Mouse (Mus musculus) neural tube, embryonic 11.5 days (tissue): ENCODE measurements around the gene Ankrd2. TPM values are rescaled to one million over a fixed set of nuclear protein-coding genes. Genes with fewer than 3 reads are reported as not detected.
"Not testable (repeated sequence)": the region's sequence is repeated elsewhere in the genome, so short reads cannot be mapped to it uniquely, and the experiment has no call there.

Experiments used
- ATAC-seq: fragments of 200-750 bp; cut with Nextera tagmentation; 2 replicates; pipeline ENCODE4 v1.8.0; 2017; ENCODE audit warnings: moderate number of reproducible peaks, mild to moderate bottlenecking, moderate TSS enrichment, moderate library complexity; ENCODE audit not compliant: insufficient read depth, low FRiP score, low TSS enrichment
- DNase-seq: peaks from one replicate; pipeline ENCODE4 v3.0.0-alpha.2; 2015; ENCODE audit warnings: low spot score
- H3K27ac ChIP-seq: fragments of 300-500 bp; sonication (generic); 2 replicates; pipeline ENCODE4 v1.5.1; 2014; ENCODE audit warnings: low read depth, mild to moderate bottlenecking, low read length
- H3K27me3 ChIP-seq: fragments of 300-500 bp; sonication (generic); 2 replicates; pipeline ENCODE4 v1.6.1; 2014; ENCODE audit warnings: mild to moderate bottlenecking, low read length, mixed read lengths; ENCODE audit not compliant: control insufficient read depth, insufficient read depth
- H3K36me3 ChIP-seq: fragments of 300-500 bp; sonication (generic); 2 replicates; pipeline ENCODE4 v1.6.1; 2014; ENCODE audit warnings: mild to moderate bottlenecking, low read length, moderate library complexity, mixed read lengths; ENCODE audit not compliant: control insufficient read depth, insufficient read depth
- H3K4me1 ChIP-seq: fragments of 300-500 bp; sonication (generic); 2 replicates; pipeline ENCODE4 v1.6.1; 2014; ENCODE audit warnings: low read length, mixed read lengths; ENCODE audit not compliant: control insufficient read depth, insufficient read depth
- H3K4me2 ChIP-seq: fragments of 300-500 bp; sonication (generic); 2 replicates; pipeline ENCODE4 v1.6.1; 2014; ENCODE audit warnings: low read depth, mild to moderate bottlenecking, moderate library complexity
- H3K4me3 ChIP-seq: fragments of 300-500 bp; sonication (generic); 2 replicates; pipeline ENCODE4 v1.5.1; 2014; ENCODE audit warnings: low read depth, low read length
- H3K9ac ChIP-seq: fragments of 300-500 bp; sonication (generic); 2 replicates; pipeline ENCODE4 v1.6.1; 2014; ENCODE audit warnings: mild to moderate bottlenecking, low read length
- H3K9me3 ChIP-seq: fragments of 300-500 bp; sonication (generic); 2 replicates; pipeline ENCODE4 v1.6.1; 2016; ENCODE audit warnings: low read length; ENCODE audit not compliant: control insufficient read depth
- WGBS: fragments of 180-500 bp; shearing (Covaris S2); extraction: QIAGEN DNeasy Blood & Tissue Kit; methylation state at CpG from one replicate; pipeline ENCODE4 v1.1.7; 2014; 5-methylcytosine and 5-hydroxymethylcytosine counted together
- polyA plus RNA-seq: library from polyadenylated mRNA; unstranded; fragments of >200 nt; fragmentation: Nextera tagmentation; extraction: Ambion mirVana; gene quantifications from 2 replicates; pipeline ENCODE4 v1.2.1, GENCODE M21; 2014

The Ankrd2 gene
- polyA plus RNA-seq, 1 experiment from 2014 or later, result 0.48 TPM

- Histone ChIP-seq H3K4me2 (no peak overlapping the region), H3K9ac (no peak overlapping the region), H3K27me3 (no peaks in the 10 kb centered on the region), H3K36me3 (no peaks in the 10 kb centered on the region; the same call in 1 of the 2 replicates), H3K9me3 (no peaks in the 10 kb centered on the region), H3K4me3 (no peak overlapping the region), H3K4me1 (no peaks in the 10 kb centered on the region), H3K27ac (no peak overlapping the region)
- ATAC-seq (no peak), DNase-seq (no peak)
- WGBS, result 86% methylated on average over 15 of the region's 15 CpGs
These were observed 36.2 kb downstream of the Ankrd2 start for GRCm38 (mm10) chr19:42071886-42072608.

GRCm38 (mm10) chr19:42072802-42073201 is 37.0 kb downstream of the Ankrd2 start:
- no peak for ATAC-seq
- Histone ChIP-seq H3K4me2 (no peak overlapping the region), H3K36me3 (no peaks in the 10 kb centered on the region; the same call in 1 of the 2 replicates), H3K27me3 (no peaks in the 10 kb centered on the region), H3K4me3 (no peak overlapping the region), H3K4me1 (no peaks in the 10 kb centered on the region), H3K27ac (no peak overlapping the region), H3K9ac (no peak overlapping the region), H3K9me3 (no peaks in the 10 kb centered on the region)
- no peak for DNase-seq
- 80% methylated on average over 7 of the region's 7 CpGs for whole genome bisulfite sequencing

GRCm38 (mm10) chr19:42075051-42075450 is 39.3 kb downstream of the Ankrd2 start:
- Histone ChIP-seq H3K4me3 (no peak overlapping the region), H3K27me3 (no peaks in the 10 kb centered on the region), H3K4me2 (no peak overlapping the region), H3K9ac (no peak overlapping the region), H3K36me3 (no peaks in the 10 kb centered on the region; the same call in 1 of the 2 replicates), H3K27ac (no peak overlapping the region), H3K9me3 (no peaks in the 10 kb centered on the region), H3K4me1 (no peaks in the 10 kb centered on the region)
- WGBS, result 91% methylated on average over 2 of the region's 2 CpGs
- DNase-seq (no peak), ATAC-seq (no peak)

- WGBS, result 91% methylated on average over 16 of the region's 16 CpGs
- H3K36me3 ChIP-seq, result no peaks in the 10 kb centered on the region; the same call in 1 of the 2 replicates
- H3K9me3 ChIP-seq, result no peaks in the 10 kb centered on the region
- ATAC-seq, result no peak
- DNase-seq, result no peak
- H3K9ac ChIP-seq, result no peak overlapping the region
- H3K4me3 ChIP-seq, result no peak overlapping the region
- H3K27me3 ChIP-seq, result no peaks in the 10 kb centered on the region
- H3K4me1 ChIP-seq, result no peaks in the 10 kb centered on the region
- H3K27ac ChIP-seq, result no peak overlapping the region
- no peak overlapping the region for H3K4me2 ChIP-seq
These were observed 40.2 kb downstream of the Ankrd2 start for GRCm38 (mm10) chr19:42075992-42076391.

- WGBS, result 95% methylated on average over 8 of the region's 8 CpGs
- H3K36me3 ChIP-seq, result no peaks in the 10 kb centered on the region; the same call in 1 of the 2 replicates
- H3K4me2 ChIP-seq, result no peak overlapping the region
- no peak overlapping the region for H3K27ac ChIP-seq
- H3K27me3 ChIP-seq, result no peaks in the 10 kb centered on the region
- no peak overlapping the region for H3K4me3 ChIP-seq
- H3K9ac ChIP-seq, result no peak overlapping the region
- H3K9me3 ChIP-seq, result no peaks in the 10 kb centered on the region
- ATAC-seq, result no peak
- no peak for DNase-seq
- no peaks in the 10 kb centered on the region for H3K4me1 ChIP-seq
These were observed 42.8 kb downstream of the Ankrd2 start for GRCm38 (mm10) chr19:42078566-42078965.

GRCm38 (mm10) chr19:42079006-42079405 is 43.2 kb downstream of the Ankrd2 start:
- WGBS, result 93% methylated on average over 12 of the region's 12 CpGs
- Histone ChIP-seq H3K36me3 (no peaks in the 10 kb centered on the region; the same call in 1 of the 2 replicates), H3K4me1 (no peaks in the 10 kb centered on the region), H3K27ac (no peak overlapping the region), H3K9me3 (no peaks in the 10 kb centered on the region), H3K4me2 (no peak overlapping the region), H3K4me3 (no peak overlapping the region), H3K9ac (no peak overlapping the region), H3K27me3 (no peaks in the 10 kb centered on the region)
- no peak for DNase-seq
- no peak for ATAC-seq

GRCm38 (mm10) chr19:42079950-42080349 is 44.1 kb downstream of the Ankrd2 start:
- Histone ChIP-seq H3K36me3 (no peaks in the 10 kb centered on the region; the same call in 1 of the 2 replicates), H3K4me3 (no peak overlapping the region), H3K4me2 (no peak overlapping the region), H3K27ac (no peak overlapping the region), H3K4me1 (no peaks in the 10 kb centered on the region), H3K9ac (no peak overlapping the region), H3K27me3 (no peaks in the 10 kb centered on the region), H3K9me3 (no peaks in the 10 kb centered on the region)
- DNase-seq (no peak), ATAC-seq (no peak)
- WGBS, result 78% methylated on average over 5 of the region's 5 CpGs

- Histone ChIP-seq H3K27ac (no peak overlapping the region), H3K27me3 (no peaks in the 10 kb centered on the region), H3K4me1 (no peaks in the 10 kb centered on the region), H3K9me3 (no peaks in the 10 kb centered on the region), H3K9ac (no peak overlapping the region), H3K4me2 (no peak overlapping the region), H3K4me3 (no peak overlapping the region), H3K36me3 (no peaks in the 10 kb centered on the region; the same call in 1 of the 2 replicates)
- ATAC-seq (no peak), DNase-seq (no peak)
- WGBS, result 80% methylated on average over 11 of the region's 11 CpGs
These were observed 44.7 kb downstream of the Ankrd2 start for GRCm38 (mm10) chr19:42080469-42080868.

GRCm38 (mm10) chr19:42081613-42082012 is 45.8 kb downstream of the Ankrd2 start:
- not testable (repeated sequence) for DNase-seq, H3K4me1 ChIP-seq, H3K36me3 ChIP-seq, H3K27ac ChIP-seq, H3K4me3 ChIP-seq, H3K27me3 ChIP-seq, H3K4me2 ChIP-seq, H3K9ac ChIP-seq, H3K9me3 ChIP-seq, ATAC-seq
- 93% methylated on average over 5 of the region's 5 CpGs for WGBS
